Mouse (Mus musculus): ENCODE data around the gene Cux2.

- TF ChIP-seq CTCF (conservative IDR thresholded peaks at IDR 0.05 in 1 of 2, IDR thresholded peaks at IDR 0.05 in 1 of 2; ENCODE audit: low read depth in 2 of 2, low read length in 2 of 2), result no peak
- no peak for TF ChIP-seq EP300 (IDR thresholded peaks at IDR 0.05; ENCODE audit: low read length)
- no peak for TF ChIP-seq RCOR1 (conservative IDR thresholded peaks at IDR 0.05; ENCODE audit: low read depth, low read length)
- TF ChIP-seq ZMIZ1 (IDR thresholded peaks at IDR 0.05; ENCODE audit: low read depth, low read length), result no peak
- TF ChIP-seq POLR2A (IDR thresholded peaks at IDR 0.05; ENCODE audit: low read depth, low read length), result no peak
These were observed 191.5 kb downstream of the Cux2 start for GRCm38 (mm10) chr5:121858427-121858826.
